Mouse (Mus musculus): ENCODE results near the gene Sap30bp.

DNA sequence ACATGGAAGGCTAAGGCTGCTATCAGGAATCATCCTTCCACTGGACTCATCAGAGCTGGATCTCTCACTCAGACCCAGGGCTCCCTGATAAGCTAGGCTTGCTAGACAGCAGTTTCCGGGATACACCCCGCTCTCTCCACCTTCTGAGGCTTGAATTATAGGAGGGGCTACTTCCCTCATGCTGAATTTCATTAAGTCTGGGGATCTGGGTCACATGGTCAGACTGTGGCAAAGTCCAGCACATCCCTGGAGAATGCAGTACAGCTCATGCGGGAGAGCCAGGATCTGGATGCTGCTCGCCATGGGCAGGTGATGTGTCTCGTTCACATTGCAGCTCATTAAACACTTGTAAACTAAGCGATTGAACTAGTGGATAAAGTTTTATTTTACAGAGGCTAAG lies 37.9 kb downstream of the Sap30bp start:
- no peak for TF ChIP-seq CTCF (IDR thresholded peaks at IDR 0.05; ENCODE audit: low read depth)
- TF ChIP-seq EP300 (IDR thresholded peaks at IDR 0.05; ENCODE audit: low read depth), result no peak

Data from heart, postnatal 0 days (tissue).